ENCODE assay signal across 11 mouse cellular contexts in genomic region chr12:107981231-107981630, GRCm38 (mm10). TPM values are rescaled to one million over a fixed set of nuclear protein-coding genes. Genes with fewer than 3 reads are reported as not detected.
DNase-seq lines count a peak whose midpoint lies in the region; ATAC-seq and TF ChIP-seq lines count a peak whose summit lies in the region.
"Had no signal": no experiment of that assay in that cellular context is flagged by ENCODE, and none has a peak within 500 bp of the region (broad histone marks: within the 10 kb centered on the region; RNA-seq: fewer than 3 reads in every experiment).

No protein-coding gene starts in this region.

- H3K27me3 ChIP-seq in heart, embryonic 14.5 days (ENCODE audit: control insufficient read depth, insufficient read depth, low read length), result peaks cover 3% of the 10 kb centered on the region; the same call in 1 of the 2 replicates
- peaks cover 99% of the 10 kb centered on the region for H3K27me3 ChIP-seq in E14TG2a.4 (ENCODE audit: insufficient read depth, low read length)
- no peaks in the 10 kb centered on the region for H3K27me3 ChIP-seq in forebrain, embryonic 14.5 days (replicated peaks; ENCODE audit: control insufficient read depth, insufficient read depth, low read length)
- no peaks in the 10 kb centered on the region for H3K27me3 ChIP-seq in limb, embryonic 14.5 days (ENCODE audit: control insufficient read depth, insufficient read depth, low read length)

- TF ChIP-seq POLR2A in limb, embryonic 14.5 days (IDR thresholded peaks at IDR 0.05; ENCODE audit: borderline replicate concordance, extremely low read depth, insufficient read depth, insufficient read length), result no peak

- no peaks in the 10 kb centered on the region for H3K9me3 ChIP-seq in heart, embryonic 14.5 days (ENCODE audit: control insufficient read depth, low read length)
- H3K9me3 ChIP-seq in E14TG2a.4 (ENCODE audit: low read length), result no peaks in the 10 kb centered on the region
- no peaks in the 10 kb centered on the region for H3K9me3 ChIP-seq in forebrain, embryonic 14.5 days (replicated peaks; ENCODE audit: control insufficient read depth, low read length)
- H3K9me3 ChIP-seq in limb, embryonic 14.5 days (ENCODE audit: control insufficient read depth, low read length), result no peaks in the 10 kb centered on the region

- peaks cover 21 to 55% of the 10 kb centered on the region in 2 experiments for H3K4me1 ChIP-seq in heart, embryonic 14.5 days (ENCODE audit: control insufficient read depth in 2 of 2, insufficient read depth in 2 of 2, low read length in 2 of 2)
- peaks cover 46% of the 10 kb centered on the region for H3K4me1 ChIP-seq in E14TG2a.4 (replicated peaks; ENCODE audit: low read depth, low read length)
- H3K4me1 ChIP-seq in forebrain, embryonic 14.5 days (ENCODE audit: control insufficient read depth, insufficient read depth, low read length), result peaks cover 64% of the 10 kb centered on the region
- peaks cover 50% of the 10 kb centered on the region for H3K4me1 ChIP-seq in limb, embryonic 14.5 days (ENCODE audit: control insufficient read depth, insufficient read depth, low read length)

- peak overlapping the region; percentile 86 for H3K9ac ChIP-seq in heart, embryonic 14.5 days (ENCODE audit: low read length)
- H3K9ac ChIP-seq in forebrain, embryonic 14.5 days (ENCODE audit: low read length), result peak overlapping the region; percentile 67; the same call in 1 of the 2 replicates
- no peak overlapping the region for H3K9ac ChIP-seq in limb, embryonic 14.5 days (ENCODE audit: low read depth, low read length, severe bottlenecking)

- TF ChIP-seq CTCF in E14TG2a.4 (conservative IDR thresholded peaks at IDR 0.05; ENCODE audit: low read length), result no peak

- H3K27ac ChIP-seq in heart, embryonic 14.5 days (replicated peaks in 1 of 2; ENCODE audit: control insufficient read depth in 1 of 2, insufficient read depth in 1 of 2, low read depth in 2 of 2, low read length in 2 of 2), result peak overlapping the region in 1 of 2 experiments; percentile 94; a peak in 2 of 4 replicates
- H3K27ac ChIP-seq in forebrain, embryonic 14.5 days (ENCODE audit: low read depth, low read length), result peak overlapping the region; percentile 48; the same call in 1 of the 2 replicates
- no peak overlapping the region for H3K27ac ChIP-seq in limb, embryonic 14.5 days (replicated peaks; ENCODE audit: low read depth, low read length)

- H3K4me3 ChIP-seq in heart, embryonic 14.5 days (ENCODE audit: control insufficient read depth in 1 of 2, insufficient read depth in 1 of 2, low read depth in 1 of 2, low read length in 2 of 2), result peak overlapping the region; percentile 49 to 53; a peak in 2 of 4 replicates
- H3K4me3 ChIP-seq in E14TG2a.4 (replicated peaks; ENCODE audit: low read length), result peak overlapping the region; percentile 73
- peak overlapping the region; percentile 32; the same call in 1 of the 2 replicates for H3K4me3 ChIP-seq in forebrain, embryonic 14.5 days (ENCODE audit: low read depth, low read length)
- no peak overlapping the region; the same call in 1 of the 2 replicates for H3K4me3 ChIP-seq in limb, embryonic 14.5 days (replicated peaks; ENCODE audit: low read length)

- DNase-seq in heart, adult 11 months, result no peak
- no peak for DNase-seq in forebrain, embryonic 14.5 days (ENCODE audit: low spot score)
- DNase-seq in limb, embryonic 14.5 days (ENCODE audit: low spot score), result no peak
- DNase-seq in gastrocnemius, postnatal 4 days (ENCODE audit: low spot score in 2 of 2), result no peak
- DNase-seq in gastrocnemius, adult 8-10 months (ENCODE audit: low spot score in 2 of 2), result no peak
- DNase-seq in urinary bladder, postnatal 36 days (ENCODE audit: low spot score in 2 of 2), result no peak
- DNase-seq: B cell, adult 2 months; cerebellum, postnatal 36 days; left cerebral cortex, postnatal 4 days had no signal

- H3K36me3 ChIP-seq in heart, embryonic 14.5 days (ENCODE audit: control insufficient read depth, insufficient read depth, low read length), result no peaks in the 10 kb centered on the region
- no peaks in the 10 kb centered on the region for H3K36me3 ChIP-seq in E14TG2a.4 (ENCODE audit: insufficient read depth, low read length)
- peaks cover 11% of the 10 kb centered on the region for H3K36me3 ChIP-seq in forebrain, embryonic 14.5 days (ENCODE audit: control insufficient read depth, insufficient read depth, low read length)
- H3K36me3 ChIP-seq in limb, embryonic 14.5 days (ENCODE audit: control insufficient read depth, insufficient read depth, low read length), result no peaks in the 10 kb centered on the region

- ATAC-seq in heart, embryonic 14.5 days (ENCODE audit: insufficient number of reproducible peaks, insufficient read depth, low FRiP score, low read depth), result no peak
- ATAC-seq in forebrain, embryonic 14.5 days, result no peak
- ATAC-seq in limb, embryonic 14.5 days (ENCODE audit: low FRiP score, low read depth), result no peak

- 51% methylated on average over 6 of the region's 6 CpGs for WGBS in heart, embryonic 14.5 days
- 13% methylated on average over 6 of the region's 6 CpGs for WGBS in forebrain, embryonic 14.5 days
- 14% methylated on average over 6 of the region's 6 CpGs for WGBS in limb, embryonic 14.5 days

- peak overlapping the region; percentile 95 for H3K4me2 ChIP-seq in heart, embryonic 14.5 days (ENCODE audit: low read length)
- peak overlapping the region; percentile 73 for H3K4me2 ChIP-seq in forebrain, embryonic 14.5 days (ENCODE audit: low read length)
- H3K4me2 ChIP-seq in limb, embryonic 14.5 days (replicated peaks; ENCODE audit: low read depth, low read length, severe bottlenecking), result peak overlapping the region; percentile 88

RNA-seq across cellular contexts. Expression of gene Bcl11b, which starts 22.2 kb away (rescaled TPM):
- 4.4 TPM in 2 replicates for polyA plus RNA-seq in heart, embryonic 14.5 days (2014; fragmentation: Nextera tagmentation; extraction: Ambion mirVana)
- 76.7 and 86.5 TPM in 2 replicates for polyA plus RNA-seq in forebrain, embryonic 14.5 days (2014; fragmentation: Nextera tagmentation; extraction: Ambion mirVana)
- polyA plus RNA-seq in limb, embryonic 14.5 days (2012; rRNA removed), result 16.0 and 20.1 TPM in 2 replicates
- 26.4 and 26.7 TPM in 2 replicates for polyA plus RNA-seq in limb, embryonic 14.5 days (2014; fragmentation: Nextera tagmentation; extraction: Ambion mirVana)
- total RNA-seq in gastrocnemius, postnatal 4 days (2021), result under 1 TPM; 0.54 to 0.56 TPM
- under 1 TPM in 1 of 4 experiments, not detected in 3; 0.02 TPM for total RNA-seq in gastrocnemius, adult 8-10 months (2022)
